Mouse (Mus musculus) bone marrow, adult 2 months (tissue): ENCODE data around the gene Fam120a.

Experiments used
- CTCF ChIP-seq: fragments of 200-500 bp; IDR thresholded peaks from 2 replicates; pipeline ENCODE4 v1.5.1; 2011; ENCODE audit warnings: low read length, control low read depth; ENCODE audit not compliant: control insufficient read depth, insufficient read depth
- POLR2A ChIP-seq: fragments of 200-500 bp; IDR thresholded peaks from 2 replicates; pipeline ENCODE4 v1.6.1; 2011; ENCODE audit warnings: low read depth, mild to moderate bottlenecking, control low read depth, low read length, borderline replicate concordance; ENCODE audit not compliant: control insufficient read depth

GRCm38 (mm10) chr13:48858779-48859178, 109.0 kb downstream of the Fam120a start:
- TF ChIP-seq POLR2A (no peak), CTCF (no peak)
